ENCODE assay signal across 21 mouse cellular contexts in the genomic region with DNA sequence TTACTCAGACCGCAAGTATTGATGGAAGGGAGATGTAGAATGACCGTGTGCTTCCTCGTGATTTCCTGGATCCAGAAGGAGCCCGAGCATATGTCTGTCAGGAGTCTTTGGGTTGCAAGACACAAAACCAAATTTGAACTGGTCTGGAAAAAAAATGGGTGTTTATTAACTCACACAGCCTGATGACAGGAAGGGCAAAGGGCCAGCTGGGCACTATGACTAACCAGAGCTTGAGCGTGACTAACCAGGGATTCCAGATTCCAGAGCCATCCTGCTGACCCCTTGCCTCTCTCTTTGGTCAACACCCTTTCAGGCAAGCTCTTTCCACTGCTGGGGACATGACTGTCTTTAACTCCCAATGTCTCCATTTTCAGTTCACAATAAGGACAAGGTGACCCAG. TPM values are rescaled to one million over a fixed set of nuclear protein-coding genes. Genes with fewer than 3 reads are reported as not detected.
A peak's percentile ranks its signal among the peaks of the same experiment; 100 is the strongest.
DNase-seq lines count a peak whose midpoint lies in the region; ATAC-seq and TF ChIP-seq lines count a peak whose summit lies in the region.
"Had no signal": no experiment of that assay in that cellular context is flagged by ENCODE, and none has a peak within 500 bp of the region (broad histone marks: within the 10 kb centered on the region; RNA-seq: fewer than 3 reads in every experiment).

No protein-coding gene starts in this region.

- DNase-seq in gastrocnemius, postnatal 14 days: peak; percentile 20
- DNase-seq in gastrocnemius, adult 2 months: no peak
- DNase-seq in Muller cell, postnatal 12 days (ENCODE audit: inconsistent ontology term): peak; percentile 77
- DNase-seq in kidney, postnatal 14 days: peak; percentile 86
- no peak for DNase-seq in heart, adult 9 months (ENCODE audit: low spot score in 2 of 2)
- no peak for DNase-seq in midbrain, embryonic 14.5 days
- DNase-seq: cerebellum, postnatal 36 days; heart, postnatal 4 days; layer of hippocampus, adult 9-11 months; lung, postnatal 36 days; thymus, postnatal 4 days had no signal

- no peak overlapping the region for H3K4me3 ChIP-seq in gastrocnemius, adult 2 months
- no peak overlapping the region for H3K4me3 ChIP-seq in embryonic fibroblast, embryonic 13.5 days (ENCODE audit: insufficient read depth, low read length)
- H3K4me3 ChIP-seq in midbrain, embryonic 14.5 days (replicated peaks; ENCODE audit: low read depth, low read length): no peak overlapping the region
- H3K4me3 ChIP-seq: embryonic facial prominence, embryonic 13.5 days; heart, embryonic 12.5 days; midbrain, embryonic 13.5 days; neural tube, embryonic 12.5 days had no signal

- TF ChIP-seq POLR2A in embryonic fibroblast, embryonic 13.5 days (IDR thresholded peaks at IDR 0.05; ENCODE audit: low read depth, low read length): no peak

- H3K9ac ChIP-seq in midbrain, embryonic 14.5 days (replicated peaks; ENCODE audit: low read length): no peak overlapping the region
- H3K9ac ChIP-seq: embryonic facial prominence, embryonic 13.5 days; heart, embryonic 12.5 days; liver, embryonic 14.5 days; midbrain, embryonic 13.5 days; neural tube, embryonic 12.5 days had no signal

- TF ChIP-seq CTCF in gastrocnemius, adult 2 months (IDR thresholded peaks at IDR 0.05): no peak
- TF ChIP-seq CTCF in embryonic fibroblast, embryonic 13.5 days (IDR thresholded peaks at IDR 0.05; ENCODE audit: borderline replicate concordance, insufficient read depth, low read length): no peak

- no peak overlapping the region for H3K27ac ChIP-seq in gastrocnemius, adult 2 months
- 0 out of 2 replicates have a peak overlapping the region, but pooled peaks have one; percentile 4 for H3K27ac ChIP-seq in embryonic fibroblast, embryonic 13.5 days (ENCODE audit: insufficient read depth, low read length)
- H3K27ac ChIP-seq in midbrain, embryonic 14.5 days (replicated peaks; ENCODE audit: low read depth, low read length): no peak overlapping the region
- H3K27ac ChIP-seq: embryonic facial prominence, embryonic 13.5 days; liver, embryonic 14.5 days; midbrain, embryonic 13.5 days; neural tube, embryonic 12.5 days had no signal

- intact Hi-C loops in gastrocnemius, postnatal 14 days (cut with DNase I; ENCODE audit: low total_unique reads): no loop called here
- intact Hi-C loops in gastrocnemius, adult 2 months (cut with DNase I): no loop called here

- ATAC-seq in megakaryocyte, adult 5-6 weeks (ENCODE audit: poor library complexity, severe bottlenecking): no peak
- no peak for ATAC-seq in midbrain, embryonic 14.5 days (ENCODE audit: low FRiP score, low TSS enrichment)
- ATAC-seq: activated CD4-positive, CD25-positive, alpha-beta regulatory T cell, adult 4 months; forebrain, embryonic 14.5 days; midbrain, embryonic 13.5 days had no signal

- WGBS in midbrain, embryonic 14.5 days: 93% methylated on average over 5 of the region's 5 CpGs

- no peak overlapping the region for H3K4me2 ChIP-seq in midbrain, embryonic 14.5 days (ENCODE audit: low read length)
- H3K4me2 ChIP-seq: embryonic facial prominence, embryonic 13.5 days; heart, embryonic 12.5 days; midbrain, embryonic 13.5 days; neural tube, embryonic 12.5 days had no signal

- no peaks in the 10 kb centered on the region for H3K9me3 ChIP-seq in midbrain, embryonic 14.5 days (ENCODE audit: control insufficient read depth, low read length)
- H3K9me3 ChIP-seq: embryonic facial prominence, embryonic 13.5 days; midbrain, embryonic 13.5 days; neural tube, embryonic 12.5 days had no signal

- peaks cover 13% of the 10 kb centered on the region for H3K4me1 ChIP-seq in embryonic fibroblast, embryonic 13.5 days (ENCODE audit: control insufficient read depth, insufficient read depth, low read length)
- 0 out of 2 replicates have a peak, but pooled peaks cover 3% of the 10 kb centered on the region for H3K4me1 ChIP-seq in midbrain, embryonic 14.5 days (ENCODE audit: control insufficient read depth, insufficient read depth, low read length)

- H3K27me3 ChIP-seq in midbrain, embryonic 14.5 days (ENCODE audit: control insufficient read depth, insufficient read depth, low read length): no peaks in the 10 kb centered on the region
- H3K27me3 ChIP-seq: embryonic facial prominence, embryonic 13.5 days; heart, embryonic 12.5 days; midbrain, embryonic 13.5 days; neural tube, embryonic 12.5 days had no signal

- no peaks in the 10 kb centered on the region for H3K36me3 ChIP-seq in midbrain, embryonic 14.5 days (ENCODE audit: control insufficient read depth, insufficient read depth, low read length)
- H3K36me3 ChIP-seq: G1E; midbrain, embryonic 13.5 days; neural tube, embryonic 12.5 days had no signal

RNA-seq across cellular contexts. Expression of gene Akap2, which starts 18.0 kb away (rescaled TPM):
- 10 to 100 TPM; 36.1 to 37.1 TPM for total RNA-seq in gastrocnemius, postnatal 14 days (2021)
- total RNA-seq in gastrocnemius, adult 2 months (2021): 10 to 100 TPM; 28.3 to 42.6 TPM
- polyA plus RNA-seq in embryonic fibroblast, embryonic 13.5 days (2011; ENCODE audit: insufficient read length, low read depth, missing spikeins): 127 and 162 TPM in 2 replicates
- total RNA-seq in megakaryocyte, adult 5-6 weeks (2015): 0.18 and 0.27 TPM in 2 replicates
- 0.28 TPM in 1 of 2 replicates, not detected in the other for total RNA-seq in megakaryocyte, adult 5-6 weeks (2017)
- polyA plus RNA-seq in midbrain, embryonic 14.5 days (2014; fragmentation: Nextera tagmentation; extraction: Ambion mirVana): 6.6 and 10.6 TPM in 2 replicates
- polyA plus RNA-seq: G1E had no signal

Comparison
In these comparisons a context has a peak if more than half of its experiments do, and no peak if none do; other contexts are left out.
1. DNase-seq: peak in gastrocnemius, postnatal 14 days (single experiment), Muller cell, postnatal 12 days (single experiment) and kidney, postnatal 14 days (single experiment); none in gastrocnemius, adult 2 months (single experiment), heart, adult 9 months (0 of 2) and midbrain, embryonic 14.5 days (single experiment).
2. RNA of gene Akap2, which starts 18.0 kb away (total RNA-seq): 28.3 to 42.6 TPM in gastrocnemius, adult 2 months and 36.1 to 37.1 TPM in gastrocnemius, postnatal 14 days; 0.18 to 0.28 TPM in megakaryocyte, adult 5-6 weeks; every median in the first group is over 10 times any median in the second.